Mouse (Mus musculus) kidney, postnatal 0 days (tissue): ENCODE data around the gene Sidt2. TPM values are rescaled to one million over a fixed set of nuclear protein-coding genes. Genes with fewer than 3 reads are reported as not detected.

Experiments
- ATAC-seq: fragments of 200-750 bp; cut with Nextera tagmentation; replicated peaks from 2 replicates; pipeline ENCODE4 v1.8.0; 2017; ENCODE audit warnings: low read depth, moderate number of reproducible peaks, moderate TSS enrichment, moderate library complexity; ENCODE audit not compliant: low FRiP score
- DNase-seq: peaks from one replicate; pipeline ENCODE4 v3.0.0-alpha.2; 2016; ENCODE audit warnings: low spot score
- H3K27ac ChIP-seq: fragments of 300-500 bp; sonication (generic); 2 replicates; pipeline ENCODE4 v1.5.1; 2014; ENCODE audit warnings: mild to moderate bottlenecking
- H3K27me3 ChIP-seq: fragments of 300-500 bp; sonication (generic); 2 replicates; pipeline ENCODE4 v1.6.1; 2014; ENCODE audit warnings: low read length, mixed read lengths; ENCODE audit not compliant: insufficient read depth
- H3K36me3 ChIP-seq: fragments of 300-500 bp; sonication (generic); 2 replicates; pipeline ENCODE4 v1.6.1; 2014; ENCODE audit warnings: low read length, mixed read lengths; ENCODE audit not compliant: insufficient read depth
- H3K4me1 ChIP-seq: fragments of 300-500 bp; sonication (generic); replicated peaks from 2 replicates; pipeline ENCODE4 v1.6.1; 2014; ENCODE audit warnings: antibody characterized with exemption, low read length, mixed read lengths; ENCODE audit not compliant: insufficient read depth
- H3K4me2 ChIP-seq: fragments of 300-500 bp; sonication (generic); 2 replicates; pipeline ENCODE4 v1.6.1; 2014; ENCODE audit warnings: mild to moderate bottlenecking, low read length, moderate library complexity, mixed read lengths
- H3K4me3 ChIP-seq: fragments of 300-500 bp; sonication (generic); replicated peaks from 2 replicates; pipeline ENCODE4 v1.5.1; 2014; ENCODE audit warnings: low read depth, low read length
- H3K9ac ChIP-seq: fragments of 300-500 bp; sonication (generic); 2 replicates; pipeline ENCODE4 v1.6.1; 2014; ENCODE audit warnings: low read depth, low read length
- H3K9me3 ChIP-seq: fragments of 300-500 bp; sonication (generic); replicated peaks from 2 replicates; pipeline ENCODE4 v1.6.1; 2016; ENCODE audit warnings: low read length, inconsistent platforms, mixed read lengths
- CTCF ChIP-seq: IDR thresholded peaks from 2 replicates; pipeline ENCODE4 v1.5.1; 2016; ENCODE audit warnings: antibody characterized with exemption, low read depth, mild to moderate bottlenecking, moderate library complexity
- WGBS: fragments of 180-500 bp; shearing (Covaris S2); extraction: QIAGEN DNeasy Blood & Tissue Kit; methylation state at CpG from one replicate; pipeline ENCODE4 v1.1.7; 2014; 5-methylcytosine and 5-hydroxymethylcytosine counted together
- polyA plus RNA-seq: library from polyadenylated mRNA; unstranded; fragments of >200 nt; fragmentation: Nextera tagmentation; extraction: Ambion mirVana; gene quantifications from 2 replicates; pipeline ENCODE4 v1.2.1, GENCODE M21; 2015

Gene Sidt2
- polyA plus RNA-seq, 1 experiment from 2014 or later = 53.5 TPM

DNA sequence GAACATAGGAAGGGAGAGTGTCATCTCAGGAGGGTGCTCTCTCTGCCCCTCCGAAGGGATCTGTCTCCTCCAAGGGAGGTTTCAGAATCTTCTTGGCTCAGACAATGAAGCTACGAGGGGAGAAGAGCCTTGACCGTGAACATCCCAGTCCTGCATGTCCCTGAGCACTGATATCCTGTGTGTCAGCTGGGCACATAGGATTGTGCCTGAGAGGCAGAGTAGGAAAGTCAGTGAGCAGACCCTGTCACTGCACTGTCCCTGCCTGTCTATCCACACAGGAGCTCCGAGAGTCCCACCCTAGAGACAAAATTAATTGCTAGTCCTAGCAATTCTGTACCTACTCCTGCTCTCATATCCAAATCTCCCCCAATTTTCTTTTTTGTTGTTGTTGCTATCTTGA lies 3.0 kb downstream of the Sidt2 start:
- Histone ChIP-seq H3K9ac (no peak overlapping the region), H3K36me3 (peaks cover 42% of the 10 kb centered on the region), H3K27ac (no peak overlapping the region), H3K4me1 (peaks cover 22% of the 10 kb centered on the region), H3K4me3 (no peak overlapping the region), H3K9me3 (no peaks in the 10 kb centered on the region), H3K4me2 (no peak overlapping the region), H3K27me3 (no peaks in the 10 kb centered on the region)
- no peak for TF ChIP-seq CTCF
- WGBS = 93% methylated on average over 4 of the region's 4 CpGs
- ATAC-seq = no peak
- DNase-seq = no peak

DNA sequence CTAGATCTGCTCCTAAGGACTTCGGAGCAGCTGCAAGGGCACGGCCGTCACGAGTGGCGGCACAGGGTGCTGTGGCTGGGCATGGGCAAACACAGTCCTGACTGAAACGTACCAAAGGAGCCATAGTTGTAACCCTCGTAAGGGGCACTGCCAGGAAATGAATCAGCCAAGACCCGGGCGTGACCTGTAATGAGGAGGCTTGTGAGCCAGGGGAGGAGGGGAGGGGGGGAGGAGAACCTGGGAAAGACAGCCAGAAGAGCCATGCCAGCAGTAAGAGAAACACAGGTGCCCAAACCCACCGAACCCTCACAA lies 8.2 kb downstream of the Sidt2 start:
- Histone ChIP-seq H3K27me3 (no peaks in the 10 kb centered on the region), H3K9me3 (no peaks in the 10 kb centered on the region), H3K27ac (no peak overlapping the region), H3K36me3 (peaks cover 86% of the 10 kb centered on the region), H3K4me2 (no peak overlapping the region), H3K4me3 (no peak overlapping the region), H3K9ac (no peak overlapping the region), H3K4me1 (no peaks in the 10 kb centered on the region)
- ATAC-seq (no peak), DNase-seq (no peak)
- TF ChIP-seq CTCF = no peak
- 77% methylated on average over 10 of the region's 10 CpGs for WGBS

DNA sequence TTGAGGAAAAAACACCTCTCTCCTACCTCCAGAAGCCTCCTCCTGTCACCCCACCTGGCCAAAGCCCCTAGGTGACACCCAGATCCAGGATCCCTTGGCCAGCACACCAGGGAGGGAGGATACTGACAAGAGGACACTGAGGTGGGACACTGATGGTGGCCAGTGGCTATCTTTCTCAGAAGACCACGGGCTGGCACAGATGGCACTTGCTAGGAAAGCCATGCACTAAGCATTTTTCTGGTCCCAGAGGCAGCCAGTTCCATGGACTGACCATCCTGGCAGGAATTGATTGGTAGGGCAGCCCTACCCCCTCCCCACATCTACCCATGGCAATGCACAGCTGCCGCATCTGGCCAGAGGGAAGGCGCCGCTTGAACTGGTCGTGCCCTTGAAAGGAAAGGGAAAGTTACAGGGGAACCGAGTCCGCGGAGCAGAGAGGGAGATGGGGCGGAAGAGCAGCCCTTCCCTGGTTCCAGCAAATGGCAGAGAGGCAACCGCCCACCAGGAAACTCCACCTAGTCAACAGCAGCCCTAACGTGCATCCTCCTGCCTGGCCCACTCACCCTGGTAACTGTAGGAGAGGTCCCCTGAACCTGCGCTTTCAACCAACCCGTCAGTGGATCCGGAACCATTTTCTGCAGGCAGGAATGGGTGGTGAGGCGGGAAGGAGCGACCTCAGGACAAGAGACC lies 8.7 kb downstream of the Sidt2 start:
- H3K27me3 ChIP-seq = no peaks in the 10 kb centered on the region
- no peak overlapping the region for H3K4me3 ChIP-seq
- 89% methylated on average over 16 of the region's 16 CpGs for WGBS
- no peaks in the 10 kb centered on the region for H3K9me3 ChIP-seq
- H3K27ac ChIP-seq = no peak overlapping the region
- no peaks in the 10 kb centered on the region for H3K4me1 ChIP-seq
- TF ChIP-seq CTCF = no peak
- H3K4me2 ChIP-seq = no peak overlapping the region
- DNase-seq (no peak), ATAC-seq (no peak)
- peaks cover 86% of the 10 kb centered on the region for H3K36me3 ChIP-seq
- no peak overlapping the region for H3K9ac ChIP-seq

DNA sequence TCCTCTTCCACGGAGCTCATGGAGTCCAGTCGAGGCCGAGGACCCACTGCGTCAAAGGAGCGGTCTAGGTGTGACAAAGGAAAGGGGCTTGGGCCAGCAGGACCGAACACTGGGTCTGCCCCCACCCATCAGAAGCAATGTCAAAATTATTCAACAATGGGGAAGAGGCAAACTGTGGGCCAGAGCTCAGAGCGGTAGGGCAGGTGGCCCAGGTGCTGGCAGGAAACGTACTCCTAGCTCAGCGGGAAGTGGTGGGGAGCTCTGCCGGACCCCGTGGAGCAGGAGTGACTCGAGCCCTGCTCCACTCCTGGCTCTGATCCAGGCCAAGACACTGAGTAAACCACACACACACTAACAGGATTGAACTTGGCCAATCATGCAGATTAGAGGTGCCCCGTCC lies 9.3 kb downstream of the Sidt2 start:
- Histone ChIP-seq H3K4me2 (no peak overlapping the region), H3K4me1 (no peaks in the 10 kb centered on the region), H3K9me3 (no peaks in the 10 kb centered on the region), H3K9ac (no peak overlapping the region), H3K27ac (no peak overlapping the region), H3K27me3 (no peaks in the 10 kb centered on the region), H3K4me3 (no peak overlapping the region), H3K36me3 (peaks cover 87% of the 10 kb centered on the region)
- ATAC-seq (no peak), DNase-seq (no peak)
- 73% methylated on average over 13 of the region's 13 CpGs for WGBS
- TF ChIP-seq CTCF = no peak

DNA sequence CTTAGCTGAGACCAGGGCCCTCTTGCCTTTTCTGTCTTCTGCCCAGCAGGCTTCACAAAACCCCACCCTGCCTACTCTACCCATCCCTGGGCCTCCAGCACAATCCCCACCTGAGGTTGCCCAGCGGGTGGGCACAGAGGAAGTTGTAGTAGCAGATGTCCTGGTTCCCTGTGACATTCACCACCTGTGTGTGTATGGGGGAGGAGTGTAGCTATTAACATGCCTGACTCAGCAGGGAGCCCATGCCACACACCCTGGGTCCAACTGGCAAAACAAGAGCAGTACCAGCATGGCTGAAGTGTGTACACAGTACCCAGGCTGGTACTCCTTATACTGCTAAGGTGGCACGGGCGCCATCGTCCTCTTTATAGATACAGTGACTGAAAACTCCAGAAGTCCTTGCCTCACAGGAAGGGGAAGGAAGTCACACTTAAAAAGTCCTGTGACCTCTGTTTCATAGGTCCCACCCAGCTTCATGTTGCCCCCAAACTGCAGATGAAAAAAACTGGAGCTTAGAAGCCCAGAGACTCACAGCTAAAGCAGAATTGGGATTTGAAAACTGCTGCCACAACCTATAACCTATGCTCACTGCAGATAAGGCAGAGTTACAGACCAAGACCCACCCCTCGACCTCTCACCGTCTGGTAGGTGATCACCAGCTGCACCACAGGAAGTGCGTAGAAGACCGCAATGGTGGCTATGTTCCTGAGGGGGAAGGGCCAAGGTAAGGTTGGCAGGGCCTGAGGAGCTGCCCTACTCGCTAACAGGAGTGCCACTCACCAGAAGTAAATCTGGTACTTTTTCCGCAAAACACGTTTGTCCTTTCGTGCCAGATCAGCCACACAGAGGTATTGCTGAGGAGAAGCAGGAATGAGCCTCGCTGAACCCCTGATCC lies 10.3 kb downstream of the Sidt2 start:
- TF ChIP-seq CTCF = no peak
- no peak overlapping the region for H3K4me3 ChIP-seq
- 80% methylated on average over 13 of the region's 13 CpGs for WGBS
- H3K9ac ChIP-seq = no peak overlapping the region
- no peak overlapping the region for H3K27ac ChIP-seq
- no peaks in the 10 kb centered on the region for H3K27me3 ChIP-seq
- ATAC-seq = no peak
- H3K36me3 ChIP-seq = peaks cover 79% of the 10 kb centered on the region
- no peaks in the 10 kb centered on the region for H3K4me1 ChIP-seq
- DNase-seq = no peak
- H3K4me2 ChIP-seq = no peak overlapping the region
- H3K9me3 ChIP-seq = no peaks in the 10 kb centered on the region

DNA sequence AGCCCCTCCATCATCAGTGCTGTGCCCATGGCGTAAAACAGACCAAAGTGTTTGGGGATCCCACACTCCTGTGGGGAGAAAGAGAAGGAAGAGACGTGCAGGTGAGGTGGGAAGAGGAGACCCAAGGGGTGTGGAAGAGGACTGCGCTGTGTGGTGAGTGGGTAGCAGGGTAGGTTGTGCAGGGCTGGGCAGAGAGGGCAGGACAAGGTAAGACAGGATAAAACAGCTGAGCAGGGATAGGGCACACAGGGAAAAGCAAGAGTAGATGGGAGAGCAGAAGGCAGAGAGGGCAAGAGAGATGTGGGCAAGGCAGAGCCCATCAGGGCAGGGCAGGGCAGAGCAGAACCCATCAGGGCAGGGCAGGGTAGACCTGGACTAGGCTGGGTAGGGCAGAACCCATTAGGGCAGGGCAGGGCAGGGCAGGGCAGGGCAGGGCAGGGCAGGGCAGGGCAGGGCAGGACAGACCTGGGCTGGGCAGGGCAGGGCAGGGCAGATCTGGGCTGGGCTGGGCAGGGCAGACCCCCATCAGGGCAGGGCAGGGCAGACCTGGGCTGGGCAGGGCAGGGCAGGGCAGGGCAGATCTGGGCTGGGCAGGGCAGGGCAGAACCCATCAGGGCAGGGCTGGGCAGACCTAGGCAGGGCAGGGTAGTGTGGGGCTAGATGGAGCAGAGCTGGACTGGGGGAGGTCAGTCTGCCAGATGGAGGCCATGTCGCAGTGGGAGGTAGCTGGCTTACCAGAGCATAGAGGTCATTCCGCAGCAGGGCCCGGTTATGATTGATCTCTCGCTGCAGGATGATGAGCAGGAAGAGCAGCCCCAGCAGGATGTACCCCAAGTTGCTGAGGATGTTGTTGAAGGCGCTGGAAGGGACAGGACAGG lies 11.2 kb downstream of the Sidt2 start:
- no peaks in the 10 kb centered on the region for H3K27me3 ChIP-seq
- 80% methylated on average over 8 of the region's 8 CpGs for WGBS
- H3K36me3 ChIP-seq = peaks cover 78% of the 10 kb centered on the region
- H3K27ac ChIP-seq = no peak overlapping the region
- no peak overlapping the region for H3K4me2 ChIP-seq
- TF ChIP-seq CTCF = no peak
- H3K9me3 ChIP-seq = no peaks in the 10 kb centered on the region
- H3K4me3 ChIP-seq = no peak overlapping the region
- DNase-seq (no peak), ATAC-seq (no peak; the same call in 1 of the 2 replicates)
- H3K9ac ChIP-seq = no peak overlapping the region
- H3K4me1 ChIP-seq = no peaks in the 10 kb centered on the region
